Mouse (Mus musculus) heart, postnatal 4 days (tissue): ENCODE measurements around the gene Frat1. TPM values are rescaled to one million over a fixed set of nuclear protein-coding genes. Genes with fewer than 3 reads are reported as not detected.

ENCODE experiments used
- DNase-seq: peaks from one replicate; pipeline ENCODE4 v3.0.0; 2021
- total RNA-seq, 2 experiments: library from RNA; stranded (reverse); gene quantifications; 2 replicates each; pipeline ENCODE4 v1.2.3; 2021

Gene Frat1
- total RNA-seq, 2 experiments from 2014 or later = 2.1 to 2.3 TPM

DNA sequence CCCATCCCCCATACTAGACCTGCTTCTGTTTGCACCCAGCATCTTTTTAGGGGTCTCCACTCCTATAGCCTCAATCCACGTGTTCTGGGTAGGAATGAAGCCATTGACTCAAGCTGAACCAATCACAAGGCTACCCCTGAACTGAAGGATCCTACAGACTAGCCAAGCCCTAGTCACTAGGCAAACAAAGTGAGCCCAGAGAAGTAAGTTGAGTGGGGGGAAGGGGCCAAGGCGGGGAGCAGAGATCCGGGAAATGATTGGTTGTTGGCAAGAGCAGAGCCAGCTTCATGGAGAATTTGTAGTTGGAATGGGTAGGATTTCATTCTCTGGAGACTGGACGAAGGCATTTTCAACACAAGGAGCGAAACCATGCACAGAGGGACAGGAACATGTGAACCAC lies 12.9 kb upstream of the Frat1 start:
- DNase-seq = no peak

DNA sequence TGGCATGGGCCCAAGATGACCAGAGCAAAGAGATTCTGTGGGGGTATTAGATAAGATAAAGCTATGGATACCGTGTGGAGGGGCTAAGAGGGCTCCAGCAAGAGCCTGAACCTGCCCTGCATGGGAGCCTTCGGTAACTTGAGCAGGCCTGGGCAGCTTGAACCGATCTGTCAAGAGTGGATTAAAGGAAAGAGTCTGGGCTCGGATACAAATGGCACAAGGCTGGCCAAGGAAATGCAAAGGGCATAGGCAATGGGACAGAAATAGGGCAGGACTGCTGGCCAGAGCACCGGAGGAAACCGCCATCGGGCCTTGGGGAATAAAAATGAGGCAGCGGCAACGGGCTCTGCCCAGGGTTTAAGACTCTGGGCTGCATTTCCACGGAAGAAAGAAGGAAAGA lies 12.4 kb upstream of the Frat1 start:
- no peak for DNase-seq

DNA sequence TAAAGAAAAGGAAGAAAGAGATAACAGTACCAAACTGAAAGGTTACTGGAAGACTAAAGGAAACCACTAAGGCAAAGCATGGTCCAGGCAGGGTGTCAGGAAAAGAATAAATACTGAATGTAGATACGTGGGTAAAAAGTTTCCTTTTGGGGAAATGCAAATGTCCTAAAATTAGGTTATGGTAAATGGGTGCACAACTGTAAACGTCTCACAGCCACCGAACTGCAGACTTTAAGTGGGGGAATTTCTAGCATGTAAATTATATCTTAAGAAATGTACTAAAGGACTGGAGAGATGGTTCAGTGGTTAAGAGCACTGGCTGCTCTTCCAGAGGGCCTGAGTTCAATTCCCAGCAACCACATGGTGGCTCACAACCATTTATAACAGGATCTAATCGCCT lies 11.0 kb upstream of the Frat1 start:
- DNase-seq = no peak

DNA sequence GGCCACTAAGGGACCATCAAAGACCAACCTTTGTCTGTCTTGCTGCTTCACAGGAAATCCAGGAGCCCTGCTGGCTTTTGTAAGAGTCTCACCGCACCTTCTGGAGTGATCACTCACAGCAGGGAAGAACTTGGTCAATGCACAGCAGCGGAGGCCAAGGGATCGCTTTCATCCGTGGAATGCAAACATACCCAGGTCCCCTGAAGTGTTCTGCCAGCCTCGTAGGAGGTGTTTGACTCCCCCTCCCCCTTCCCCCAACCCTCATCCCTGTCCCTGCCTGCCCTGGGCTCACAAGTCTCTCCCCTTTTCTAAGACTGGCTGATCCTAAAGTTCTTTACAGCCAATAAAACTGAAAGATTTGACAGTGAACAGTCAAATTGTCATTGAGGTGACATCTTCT lies 8.3 kb upstream of the Frat1 start:
- DNase-seq = no peak

DNA sequence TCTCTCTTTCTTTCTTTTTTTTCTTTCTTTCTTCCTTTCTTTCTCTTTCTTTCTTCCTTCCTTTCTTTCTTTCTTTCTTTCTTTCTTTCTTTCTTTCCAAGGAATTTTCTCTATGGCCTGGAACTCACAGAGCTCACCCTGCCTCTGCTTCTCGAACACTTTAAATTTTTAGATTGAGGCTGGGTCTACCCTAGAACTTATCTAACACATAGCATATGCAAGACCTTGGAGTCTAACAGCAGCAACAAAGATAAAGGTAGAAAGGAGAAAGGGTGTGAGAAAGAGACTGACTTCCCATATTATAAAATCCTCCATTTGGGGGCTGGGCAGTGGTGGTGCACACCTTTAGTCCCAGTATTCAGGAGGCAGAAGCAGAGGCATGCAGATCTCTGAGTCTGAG lies 7.2 kb upstream of the Frat1 start:
- DNase-seq = no peak

DNA sequence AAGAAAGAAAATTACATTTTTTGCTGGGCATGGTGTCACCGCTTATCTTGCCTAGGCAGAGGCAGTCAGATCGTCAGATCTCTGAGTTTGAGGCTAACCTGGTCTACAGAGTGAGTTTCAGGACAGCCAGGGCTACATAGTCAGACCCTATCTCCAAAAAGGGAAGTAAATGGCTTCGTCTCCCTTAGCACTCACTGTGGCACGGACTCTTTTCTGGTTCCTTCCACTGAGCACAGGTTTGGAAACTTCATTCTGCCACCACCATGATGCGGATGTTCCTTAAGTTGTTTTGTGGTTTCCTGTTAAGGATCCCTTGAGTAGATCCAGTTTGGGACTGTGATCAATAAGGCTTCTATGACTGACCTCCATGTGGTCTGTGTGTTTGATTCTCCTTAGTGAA lies 4.8 kb upstream of the Frat1 start:
- DNase-seq = no peak

DNA sequence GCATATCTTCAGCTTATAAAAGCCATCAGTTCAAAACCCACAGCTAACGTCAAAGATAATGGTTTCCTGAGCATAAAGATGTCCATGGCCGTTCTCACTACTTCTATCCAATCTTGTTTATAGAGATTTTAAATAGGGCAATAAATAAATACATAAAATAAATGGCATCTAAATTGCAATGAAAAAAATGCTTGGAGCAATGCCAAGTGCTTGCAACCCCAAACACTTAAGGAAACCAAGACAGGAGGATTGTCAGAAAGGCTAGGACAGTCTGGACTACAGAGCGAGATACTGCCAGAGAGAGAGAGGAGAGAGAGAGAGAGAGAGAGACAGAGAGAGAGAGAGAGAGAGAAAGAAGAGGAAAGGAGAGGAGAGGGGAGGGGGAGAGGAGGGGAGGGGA lies 3.2 kb upstream of the Frat1 start:
- no peak for DNase-seq

DNA sequence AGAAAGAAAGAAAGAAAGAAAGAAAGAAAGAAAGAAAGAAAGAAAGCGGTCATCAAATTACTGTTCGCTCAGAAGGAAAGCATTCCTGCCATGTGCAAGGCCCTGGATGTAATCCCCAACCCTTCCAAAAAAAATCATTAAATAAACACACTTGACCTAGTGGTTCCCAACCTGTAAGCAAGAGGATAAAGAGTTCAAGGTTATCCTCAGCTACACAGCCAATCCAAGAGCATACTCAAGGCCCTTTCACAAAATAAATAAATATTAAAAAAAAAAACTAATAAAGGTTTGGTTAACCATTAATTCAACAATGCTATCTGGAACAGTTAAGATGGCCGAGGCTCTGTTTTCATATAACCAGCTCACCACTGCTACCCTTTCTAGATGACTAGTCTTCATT lies 829 bp upstream of the Frat1 start:
- no peak for DNase-seq

DNA sequence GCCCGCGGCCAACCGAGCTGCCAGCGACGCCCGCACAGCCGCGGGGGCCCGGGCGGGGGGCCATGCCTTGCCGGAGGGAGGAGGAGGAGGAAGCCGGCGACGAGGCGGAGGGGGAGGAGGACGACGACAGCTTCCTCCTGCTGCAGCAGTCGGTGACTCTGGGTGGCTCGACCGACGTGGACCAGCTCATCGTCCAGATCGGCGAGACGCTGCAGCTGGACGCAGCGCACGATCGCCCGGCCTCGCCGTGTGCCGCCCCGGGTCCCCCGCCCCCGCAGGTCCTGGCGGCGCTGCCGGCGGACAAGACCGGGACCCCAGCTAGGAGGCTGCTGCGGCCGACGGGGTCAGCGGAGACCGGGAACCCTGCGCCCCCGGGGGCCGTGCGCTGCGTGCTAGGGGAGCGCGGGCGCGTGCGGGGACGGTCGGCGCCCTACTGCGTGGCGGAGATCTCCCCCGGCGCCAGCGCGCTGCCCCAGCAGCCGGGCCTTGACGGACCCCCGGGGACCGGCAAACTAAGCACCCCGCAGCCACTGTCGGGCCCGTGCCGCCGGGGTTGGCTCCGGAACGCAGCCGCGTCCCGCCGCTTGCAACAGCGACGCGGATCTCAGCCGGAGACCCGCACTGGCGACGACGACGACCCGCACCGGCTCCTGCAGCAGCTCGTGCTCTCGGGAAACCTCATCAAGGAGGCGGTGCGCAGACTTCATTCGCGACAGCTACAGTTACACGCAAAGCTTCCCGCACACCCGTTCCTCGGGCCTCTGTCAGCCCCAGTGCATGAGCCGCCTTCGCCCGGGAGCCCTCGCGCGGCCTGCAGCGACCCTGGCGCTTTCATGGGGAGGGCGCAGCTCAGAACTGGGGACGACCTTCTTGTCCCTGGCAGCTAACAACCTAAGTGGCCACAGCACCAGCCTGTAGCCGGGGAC lies 599 bp downstream of the Frat1 start:
- peak; percentile 75 for DNase-seq

DNA sequence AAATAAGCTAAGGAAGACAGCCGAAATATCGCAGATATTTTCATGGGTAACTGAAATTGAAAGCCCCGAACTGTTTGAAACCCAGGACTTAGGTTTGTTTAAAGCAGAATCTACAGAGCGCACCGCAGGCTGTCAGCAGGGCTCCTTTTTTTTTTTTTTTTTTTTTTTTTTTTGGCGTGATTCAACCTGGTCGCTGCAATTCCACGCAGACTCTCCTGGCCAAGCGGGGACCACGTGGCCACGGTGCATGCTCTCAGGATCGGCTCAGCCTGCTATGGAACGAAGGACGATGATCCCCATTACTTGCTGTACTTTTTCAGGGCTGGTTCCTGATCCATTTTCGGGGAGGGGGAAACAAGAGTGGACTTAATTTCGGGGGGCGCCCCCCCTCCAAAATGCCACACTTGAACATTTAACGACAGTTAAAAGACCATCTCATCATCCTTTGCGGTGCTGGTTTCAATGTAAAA lies 1.4 kb downstream of the Frat1 start:
- DNase-seq = peak; percentile 37

DNA sequence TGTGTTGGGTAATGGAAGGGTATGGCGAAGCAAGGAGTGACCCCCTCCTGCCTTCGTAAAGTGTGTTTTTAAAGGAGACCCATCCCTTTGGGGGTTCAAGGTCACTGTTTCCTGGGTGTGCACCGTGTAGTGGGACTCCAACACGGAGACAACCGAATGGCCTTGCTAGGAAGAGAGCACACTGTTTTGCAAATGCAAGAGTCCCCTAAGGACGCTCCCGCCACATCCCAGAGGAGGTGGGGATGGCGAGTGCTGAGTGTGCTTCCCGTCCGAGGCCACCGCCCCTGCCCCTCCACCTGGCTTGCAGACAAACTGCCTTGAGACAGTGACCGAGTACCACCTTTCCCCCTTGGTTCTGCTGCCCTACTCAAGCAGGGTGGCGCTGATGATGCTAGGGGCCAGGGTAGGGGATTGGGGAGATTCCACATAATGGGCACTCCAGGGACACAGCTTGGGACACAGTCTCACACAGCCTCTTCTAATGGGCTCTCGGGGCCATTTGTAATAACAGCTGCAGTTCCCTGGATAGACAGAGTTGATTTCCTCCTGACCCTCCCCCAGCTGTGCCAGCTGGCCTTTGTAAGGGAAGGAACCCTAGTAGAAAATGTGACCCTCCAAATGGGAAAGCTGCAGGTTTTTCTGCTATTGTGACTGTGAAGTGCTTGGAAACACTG lies 2.1 kb downstream of the Frat1 start:
- DNase-seq = no peak

DNA sequence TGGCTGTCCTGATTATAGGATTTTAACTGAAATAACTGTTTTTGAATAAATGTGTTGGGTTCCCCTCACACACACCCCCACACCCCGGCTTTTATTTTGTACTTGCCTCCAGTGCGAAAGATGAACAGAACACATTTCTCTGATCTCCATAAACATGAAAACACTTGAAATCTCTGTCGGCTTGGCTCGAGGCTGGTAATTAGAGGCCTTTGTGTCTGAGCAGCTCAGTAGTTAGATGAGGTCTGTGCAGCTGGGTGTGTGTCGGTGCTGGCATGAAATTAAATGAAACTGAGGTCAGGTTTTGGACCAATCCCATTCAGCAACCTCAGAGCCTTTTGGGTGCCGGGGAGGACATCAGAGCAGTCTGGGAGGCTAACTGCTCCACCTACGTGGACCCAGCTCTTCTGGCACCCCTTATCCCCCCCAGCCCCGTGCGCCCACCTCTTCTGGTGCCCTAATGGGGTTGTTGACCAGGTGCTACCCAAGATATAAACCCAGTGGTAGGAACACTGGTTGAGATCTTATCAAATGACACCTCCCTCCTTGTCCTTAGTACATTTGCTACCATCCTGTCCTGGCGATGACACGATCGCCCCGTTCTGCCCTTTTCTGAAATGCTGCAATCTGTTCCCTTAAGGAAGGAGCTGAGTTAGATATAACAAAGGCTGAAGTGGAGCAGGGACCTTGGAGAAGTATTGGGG lies 2.9 kb downstream of the Frat1 start:
- no peak for DNase-seq

DNA sequence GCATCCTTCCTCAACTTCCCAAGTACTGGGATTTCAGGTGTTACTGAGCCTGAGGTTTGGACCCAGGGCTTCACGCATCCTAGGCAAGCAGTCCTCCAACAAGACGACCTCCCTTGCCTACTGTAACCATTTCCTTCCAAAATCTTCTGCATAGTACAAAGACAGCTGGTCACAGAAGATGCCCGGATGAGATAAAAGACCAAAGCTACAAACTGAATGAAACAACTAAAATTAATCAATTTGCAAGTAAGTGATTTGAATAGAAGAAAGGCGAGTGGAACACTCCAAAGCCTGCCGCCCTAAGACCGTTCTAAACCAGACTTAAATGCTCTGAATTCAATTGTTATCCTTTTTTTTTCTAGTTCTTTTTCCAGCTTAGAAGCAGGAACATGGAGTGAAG lies 5.6 kb downstream of the Frat1 start:
- no peak for DNase-seq

DNA sequence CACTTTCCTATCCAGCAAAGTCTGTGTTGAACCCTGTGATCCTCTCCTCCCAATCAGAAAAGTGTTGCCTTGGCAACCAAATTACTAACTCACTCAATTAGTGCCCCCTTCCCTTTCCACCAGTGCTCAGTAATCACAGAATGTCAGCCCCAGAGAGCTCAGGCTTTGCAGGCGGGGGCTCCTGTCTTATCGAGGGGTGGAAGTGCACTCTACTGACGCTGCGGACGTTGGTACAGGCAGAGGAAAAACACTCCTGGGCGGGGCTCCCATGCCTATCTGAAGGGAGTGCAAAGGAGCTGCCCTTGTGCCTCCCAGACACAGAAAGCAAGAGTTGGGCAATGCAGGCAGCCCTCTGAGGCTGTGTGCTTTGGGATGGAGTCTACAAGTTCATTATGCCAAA lies 6.0 kb downstream of the Frat1 start:
- peak; percentile 29 for DNase-seq

DNA sequence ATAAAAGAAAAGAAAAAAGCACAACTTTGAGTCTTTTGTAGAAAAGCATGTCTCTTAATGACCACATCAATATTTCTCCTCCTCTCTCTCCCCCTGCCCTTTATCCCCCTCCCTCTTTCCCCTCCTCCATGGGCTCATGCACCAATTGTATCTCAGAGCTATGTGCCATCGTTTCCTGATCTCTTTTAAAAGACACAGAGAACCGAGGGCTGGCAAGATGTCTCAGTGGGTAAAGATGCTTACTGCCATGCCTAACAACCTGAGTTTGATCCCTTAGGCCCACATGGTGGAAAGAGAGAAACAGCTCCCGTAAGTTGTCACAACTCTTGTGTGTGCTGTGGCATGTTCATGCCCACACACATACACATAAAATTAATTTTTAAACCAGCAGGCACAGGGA lies 6.9 kb downstream of the Frat1 start:
- no peak for DNase-seq

DNA sequence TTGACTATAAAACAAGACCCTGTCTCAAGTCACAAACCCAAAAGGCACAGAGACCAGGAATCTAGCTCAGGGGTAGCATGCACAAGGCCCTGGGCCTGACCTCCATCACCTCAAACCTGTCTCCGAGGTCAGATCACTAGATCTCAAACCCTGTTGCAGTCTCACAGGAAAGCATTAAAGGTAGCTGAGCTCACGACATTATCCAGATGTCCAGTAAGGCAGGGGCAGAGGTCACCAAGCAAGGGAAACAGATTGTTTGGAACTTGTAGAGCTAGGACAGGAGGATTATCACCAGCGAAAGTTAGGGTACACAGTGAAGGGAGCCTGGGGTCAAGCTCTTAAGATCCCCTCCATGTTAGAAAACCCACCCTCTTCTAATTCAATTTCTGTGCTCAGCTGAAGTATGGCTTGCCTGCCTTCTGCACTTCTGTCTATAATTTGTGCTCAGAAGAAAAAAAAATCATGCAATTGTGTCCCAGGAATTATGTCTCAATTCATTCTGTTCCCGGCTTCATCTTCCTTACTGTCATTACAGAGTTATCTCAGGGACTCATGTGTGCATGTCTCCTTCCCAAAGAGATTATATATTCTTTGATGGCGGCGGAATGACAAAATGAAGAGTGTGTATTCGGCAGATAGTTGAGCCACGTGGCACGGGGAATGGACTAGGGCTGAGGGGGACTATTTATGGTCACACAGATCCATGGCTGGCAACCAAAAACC lies 7.6 kb downstream of the Frat1 start:
- DNase-seq = no peak

DNA sequence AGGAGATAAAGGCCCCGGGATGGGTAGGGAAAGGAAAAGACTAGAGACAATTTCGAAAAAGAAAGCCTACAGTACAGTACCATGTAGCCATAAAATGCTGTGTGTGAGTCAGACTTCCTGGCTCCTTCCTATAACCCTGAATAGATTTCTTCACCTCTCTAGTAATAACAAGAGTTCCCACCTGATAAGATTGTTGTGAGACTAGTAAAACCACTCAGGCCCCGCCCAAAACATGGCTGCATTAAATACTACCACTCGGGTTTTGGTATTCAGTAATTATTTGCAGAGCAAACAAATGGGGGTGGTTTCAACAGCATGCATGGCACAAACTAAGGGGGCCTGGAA lies 8.1 kb downstream of the Frat1 start:
- no peak for DNase-seq

DNA sequence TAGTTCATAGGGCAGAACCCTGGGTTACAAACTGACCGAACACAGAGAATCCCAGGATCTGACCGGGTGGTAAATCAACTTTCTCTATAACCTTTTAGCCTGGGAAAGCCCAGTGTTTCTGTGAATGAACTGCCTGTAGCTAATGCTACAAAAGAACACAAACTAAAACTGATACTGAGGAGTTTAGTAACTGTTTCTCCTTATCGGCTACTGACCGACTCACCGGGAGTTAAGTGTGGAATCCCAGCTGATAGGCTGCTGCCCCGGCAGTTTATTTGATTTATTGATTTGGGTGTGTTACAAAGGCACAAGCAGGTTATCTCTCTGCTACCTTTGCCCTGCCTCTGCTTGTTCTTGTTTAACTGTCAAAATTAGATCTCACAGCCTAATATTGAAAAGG lies 9.0 kb downstream of the Frat1 start:
- DNase-seq = no peak

DNA sequence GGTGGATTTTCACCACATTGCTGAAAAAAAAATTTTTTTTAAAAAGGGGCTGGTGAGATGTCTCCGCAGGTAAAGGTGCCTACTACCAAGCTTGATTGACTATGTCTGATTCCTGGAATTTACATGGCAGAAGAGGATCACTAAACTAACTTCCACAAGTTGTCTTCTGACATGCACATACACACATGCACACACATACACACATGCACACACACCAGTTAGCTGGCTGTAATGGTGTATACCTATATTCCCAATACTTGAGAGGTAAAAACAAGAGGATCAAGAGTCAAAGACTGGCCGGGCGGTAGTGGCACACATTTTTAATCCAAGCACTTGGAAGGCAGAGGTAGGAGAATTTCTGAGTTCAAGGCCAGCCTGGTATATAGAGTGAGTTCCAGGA lies 9.9 kb downstream of the Frat1 start:
- DNase-seq = no peak

DNA sequence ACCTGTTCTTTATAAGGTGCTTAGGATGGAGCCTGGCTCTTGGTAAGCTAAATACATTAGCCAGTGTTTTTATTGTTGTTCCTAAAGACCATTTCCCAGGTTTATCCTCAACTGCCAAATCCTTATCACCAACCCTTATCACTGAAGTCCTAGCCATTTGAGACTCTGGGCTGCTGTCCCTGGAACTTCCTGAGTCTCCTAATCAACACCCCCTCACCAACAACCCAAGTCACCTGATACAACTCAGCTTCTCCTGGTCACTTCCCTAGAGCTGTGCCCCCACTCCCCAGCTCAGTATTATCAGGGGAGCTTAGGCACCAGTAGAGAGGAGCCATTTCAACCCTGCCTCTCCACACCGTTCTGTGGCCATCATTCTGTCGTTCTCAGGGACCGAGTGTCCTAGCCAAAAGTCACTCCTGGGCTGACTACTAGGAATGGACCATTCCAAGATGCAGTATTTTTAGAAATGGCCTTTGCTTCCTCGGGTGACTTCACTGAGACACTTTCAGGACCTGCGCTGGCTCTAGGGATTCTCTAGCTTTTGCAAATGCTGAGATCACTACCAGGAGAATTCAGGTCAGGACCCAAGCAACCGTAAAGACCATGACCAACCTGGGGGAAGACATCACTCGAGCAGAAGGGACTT lies 11.5 kb downstream of the Frat1 start:
- DNase-seq = no peak

DNA sequence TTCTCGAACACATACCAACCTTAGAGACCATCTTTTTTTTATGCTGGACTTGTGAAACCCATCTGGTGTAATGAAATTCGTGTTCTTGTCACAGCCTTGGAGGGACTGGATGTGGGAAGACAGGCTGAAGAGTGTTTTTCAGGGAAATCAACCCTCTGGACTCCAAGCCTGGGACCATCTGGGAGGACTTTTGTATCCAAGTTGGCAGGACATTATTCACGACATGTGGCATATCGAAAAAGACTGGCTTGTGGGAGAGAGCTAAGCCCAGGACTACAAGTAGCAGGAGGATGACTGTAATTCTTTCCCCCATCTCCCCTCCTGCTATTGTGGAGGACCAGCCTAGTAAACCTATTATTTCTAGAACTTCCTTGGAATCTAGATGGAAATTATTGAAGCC lies 12.4 kb downstream of the Frat1 start:
- DNase-seq = no peak

DNA sequence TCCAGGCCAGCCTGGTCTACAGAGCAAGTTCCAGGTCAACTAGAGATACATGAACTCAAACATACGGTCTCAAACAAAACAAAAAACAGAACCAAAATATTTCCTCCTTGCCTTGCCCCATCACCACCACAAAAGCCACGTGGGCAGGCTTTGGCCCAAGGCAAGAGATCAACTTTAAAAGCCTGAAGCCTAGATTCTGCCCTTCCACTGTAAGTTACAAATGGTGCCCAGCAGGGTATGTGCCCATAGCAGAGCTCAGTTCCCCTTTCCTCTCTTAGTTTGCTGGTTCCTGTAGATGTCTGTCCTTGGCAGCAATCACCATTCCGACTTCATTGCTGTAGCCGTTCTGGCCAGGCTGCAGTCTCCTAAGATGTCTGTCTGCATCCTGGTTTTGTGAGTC lies 12.9 kb downstream of the Frat1 start:
- no peak for DNase-seq
